In the genomic region with DNA sequence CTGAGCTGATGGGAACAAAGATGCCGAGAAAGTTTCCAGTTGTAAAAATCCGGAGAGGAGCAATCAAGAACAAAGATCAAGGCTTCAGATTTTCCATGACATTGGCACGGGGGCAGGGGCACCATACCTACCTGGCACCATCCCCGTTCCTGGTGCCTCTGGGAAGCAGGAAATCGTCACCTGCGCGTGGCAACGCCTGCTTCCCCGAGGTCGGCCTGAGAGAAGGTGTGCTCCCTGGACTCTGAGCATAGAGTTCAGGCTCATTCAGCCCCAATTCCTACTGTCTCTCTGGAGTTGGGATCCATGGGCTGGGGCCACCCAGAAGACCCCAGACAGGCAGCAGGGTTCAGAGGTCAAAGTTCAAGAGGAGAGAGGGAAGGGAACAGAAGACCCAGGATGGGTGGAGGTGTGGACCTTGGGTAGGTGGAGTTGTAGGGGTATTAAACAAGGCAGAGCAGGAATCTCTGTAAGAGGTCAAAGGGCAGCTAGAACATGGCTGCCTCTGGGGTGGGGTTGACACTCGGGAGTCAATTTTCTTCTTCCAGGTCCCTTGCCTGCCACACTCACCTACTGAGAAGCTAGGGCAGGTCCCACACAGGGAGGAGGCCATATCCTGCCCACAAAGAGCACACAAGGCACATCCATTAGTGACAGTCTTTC, we compare ENCODE assay signal across 24 mouse cellular contexts. TPM values are rescaled to one million over a fixed set of nuclear protein-coding genes. Genes with fewer than 3 reads are reported as not detected.
DNase-seq lines count a peak whose midpoint lies in the region; ATAC-seq and TF ChIP-seq lines count a peak whose summit lies in the region.
"Had no signal": no experiment of that assay in that cellular context is flagged by ENCODE, and none has a peak within 500 bp of the region (broad histone marks: within the 10 kb centered on the region; RNA-seq: fewer than 3 reads in every experiment).

No protein-coding gene starts in this region.

- no peak overlapping the region for H3K9ac ChIP-seq in intestine, embryonic 14.5 days (ENCODE audit: low read length)
- H3K9ac ChIP-seq: heart, embryonic 15.5 days; hindbrain, embryonic 12.5 days had no signal

- peak; percentile 37; the same call in 1 of the 2 replicates for ATAC-seq in intestine, embryonic 14.5 days (replicated peaks; ENCODE audit: low FRiP score, low TSS enrichment, low read depth)
- ATAC-seq: inflammation-experienced regulatory T-cells, adult 6 months; midbrain, embryonic 16.5 days had no signal

- 0 out of 2 replicates have a peak overlapping the region, but pooled peaks have one; percentile 13 for H3K27ac ChIP-seq in heart, embryonic 10.5 days
- no peak overlapping the region for H3K27ac ChIP-seq in intestine, embryonic 14.5 days (ENCODE audit: low read depth)
- peak overlapping the region; percentile 84 for H3K27ac ChIP-seq in kidney, adult 2 months (ENCODE audit: insufficient read depth, low read depth, low read length)
- H3K27ac ChIP-seq: forebrain, embryonic 10.5 days; gastrocnemius, adult 2 months; heart, embryonic 15.5 days; hindbrain, embryonic 12.5 days had no signal

- no peaks in the 10 kb centered on the region for H3K9me3 ChIP-seq in heart, embryonic 10.5 days
- H3K9me3 ChIP-seq in intestine, embryonic 14.5 days (ENCODE audit: control insufficient read depth, low read length): no peaks in the 10 kb centered on the region
- H3K9me3 ChIP-seq: forebrain, embryonic 10.5 days; heart, embryonic 15.5 days; hindbrain, embryonic 12.5 days had no signal

- no peak for TF ChIP-seq CTCF in kidney, adult 2 months (conservative IDR thresholded peaks at IDR 0.05; ENCODE audit: insufficient read depth, insufficient read length, low read depth, low read length)

- intact Hi-C loops in heart, postnatal 25 days (cut with DNase I): no loop called here

- WGBS in heart, embryonic 10.5 days: 67% methylated on average over 11 of the region's 11 CpGs
- 70% methylated on average over 11 of the region's 11 CpGs for WGBS in intestine, embryonic 14.5 days
- WGBS in kidney, adult 2 months: 36% methylated on average over 10 of the region's 11 CpGs

- 0 out of 2 replicates have a peak, but pooled peaks cover 4% of the 10 kb centered on the region for H3K4me1 ChIP-seq in heart, embryonic 10.5 days
- H3K4me1 ChIP-seq in intestine, embryonic 14.5 days (replicated peaks; ENCODE audit: control insufficient read depth, insufficient read depth, low read length): no peaks in the 10 kb centered on the region
- peaks cover 30% of the 10 kb centered on the region for H3K4me1 ChIP-seq in kidney, adult 2 months (ENCODE audit: control insufficient read depth, insufficient read depth, low read length)
- H3K4me1 ChIP-seq: heart, embryonic 15.5 days; hindbrain, embryonic 12.5 days had no signal

- no peak for TF ChIP-seq POLR2A in kidney, adult 2 months (IDR thresholded peaks at IDR 0.05; ENCODE audit: low read depth, low read length)

- no peak for DNase-seq in heart, embryonic 10.5 days (ENCODE audit: low spot score)
- DNase-seq in heart, postnatal 25 days (ENCODE audit: low spot score): no peak
- DNase-seq in intestine, embryonic 14.5 days (ENCODE audit: low spot score): no peak
- peak; percentile 72 for DNase-seq in kidney, adult 2 months
- peak; percentile 45 for DNase-seq in kidney, postnatal 14 days
- DNase-seq in embryo, embryonic 10 days (ENCODE audit: low spot score): no peak
- DNase-seq in thymus, postnatal 25 days: no peak
- DNase-seq: adrenal gland, postnatal 14 days; cerebellum, postnatal 10 days; gastrocnemius, adult 2 months; heart, adult 18-20 months; layer of hippocampus, adult 9-11 months; lung, adult 18-20 months; lung, postnatal 14 days; retina, postnatal 1 day; right cerebral cortex, postnatal 4 days; thymus, adult 18-20 months had no signal

- no peaks in the 10 kb centered on the region for H3K36me3 ChIP-seq in heart, embryonic 10.5 days
- no peaks in the 10 kb centered on the region for H3K36me3 ChIP-seq in intestine, embryonic 14.5 days (ENCODE audit: control insufficient read depth, insufficient read depth, low read length)
- no peaks in the 10 kb centered on the region for H3K36me3 ChIP-seq in kidney, adult 2 months (ENCODE audit: control insufficient read depth, insufficient read depth, low read length)
- H3K36me3 ChIP-seq: forebrain, embryonic 10.5 days; heart, embryonic 15.5 days; hindbrain, embryonic 12.5 days had no signal

- H3K4me2 ChIP-seq in intestine, embryonic 14.5 days (ENCODE audit: low read length): no peak overlapping the region
- H3K4me2 ChIP-seq: heart, embryonic 15.5 days; hindbrain, embryonic 12.5 days; liver, embryonic 11.5 days had no signal

- H3K27me3 ChIP-seq in heart, embryonic 10.5 days (ENCODE audit: insufficient read depth, poor library complexity, severe bottlenecking): peaks cover 41% of the 10 kb centered on the region
- no peaks in the 10 kb centered on the region for H3K27me3 ChIP-seq in intestine, embryonic 14.5 days (replicated peaks; ENCODE audit: control insufficient read depth, insufficient read depth, low read length)
- H3K27me3 ChIP-seq in kidney, adult 2 months (replicated peaks; ENCODE audit: control insufficient read depth, insufficient read depth, low read length): no peaks in the 10 kb centered on the region
- H3K27me3 ChIP-seq: hindbrain, embryonic 12.5 days had no signal

- no peak overlapping the region for H3K4me3 ChIP-seq in heart, embryonic 10.5 days
- no peak overlapping the region for H3K4me3 ChIP-seq in intestine, embryonic 14.5 days (ENCODE audit: low read depth, low read length)
- no peak overlapping the region for H3K4me3 ChIP-seq in kidney, adult 2 months (ENCODE audit: insufficient read depth, low read depth, low read length)
- H3K4me3 ChIP-seq: forebrain, embryonic 10.5 days; gastrocnemius, adult 2 months; heart, embryonic 15.5 days; hindbrain, embryonic 12.5 days; megakaryocyte, embryonic 14.5 days had no signal

RNA-seq across cellular contexts. Expression of gene Tmem106c, which starts 18.2 kb away (rescaled TPM):
- 32.0 and 33.5 TPM in 2 replicates for polyA plus RNA-seq in heart, embryonic 10.5 days (2016; fragmentation: Nextera tagmentation; extraction: Ambion mirVana)
- 10 to 100 TPM; 10.9 to 15.3 TPM for total RNA-seq in heart, postnatal 25 days (2021)
- polyA plus RNA-seq in intestine, embryonic 14.5 days (2014; fragmentation: Nextera tagmentation; extraction: Ambion mirVana): 39.0 and 43.4 TPM in 2 replicates
- 69.4 and 74.9 TPM in 2 replicates for polyA plus RNA-seq in kidney, adult 2 months (2012; rRNA removed)

RNA-seq across cellular contexts. Expression of gene Vdr, which starts 35.4 kb away (rescaled TPM):
- polyA plus RNA-seq in heart, embryonic 10.5 days (2016; fragmentation: Nextera tagmentation; extraction: Ambion mirVana): 0.75 and 0.77 TPM in 2 replicates
- 1 to 10 TPM; 1.5 to 2.5 TPM for total RNA-seq in heart, postnatal 25 days (2021)
- polyA plus RNA-seq in intestine, embryonic 14.5 days (2014; fragmentation: Nextera tagmentation; extraction: Ambion mirVana): 0.66 and 0.80 TPM in 2 replicates
- polyA plus RNA-seq in kidney, adult 2 months (2012; rRNA removed): 96.6 and 114 TPM in 2 replicates

RNA-seq across cellular contexts. Expression of gene Col2a1, which starts 58.7 kb away (rescaled TPM):
- 131 and 160 TPM in 2 replicates for polyA plus RNA-seq in heart, embryonic 10.5 days (2016; fragmentation: Nextera tagmentation; extraction: Ambion mirVana)
- total RNA-seq in heart, postnatal 25 days (2021): under 1 TPM; 0.36 to 0.52 TPM
- 2.3 and 4.5 TPM in 2 replicates for polyA plus RNA-seq in intestine, embryonic 14.5 days (2014; fragmentation: Nextera tagmentation; extraction: Ambion mirVana)
- polyA plus RNA-seq in kidney, adult 2 months (2012; rRNA removed): 0.01 TPM in 1 of 2 replicates, not detected in the other
- total RNA-seq: adrenal gland, postnatal 14 days had no signal
- polyA plus RNA-seq: inflammation-experienced regulatory T-cells, adult 6 months had no signal

Comparison
In these comparisons a context has a peak if more than half of its experiments do, and no peak if none do; other contexts are left out.
1. DNase-seq: peak in kidney, adult 2 months (single experiment) and kidney, postnatal 14 days (single experiment); none in heart, embryonic 10.5 days (single experiment), heart, postnatal 25 days (single experiment), intestine, embryonic 14.5 days (single experiment), embryo, embryonic 10 days (single experiment) and thymus, postnatal 25 days (single experiment).
2. RNA of gene Vdr, which starts 35.4 kb away (polyA plus RNA-seq): 96.6 to 114 TPM in kidney, adult 2 months; 0.66 to 0.80 TPM in intestine, embryonic 14.5 days and 0.75 to 0.77 TPM in heart, embryonic 10.5 days; every median in the first group is over 10 times any median in the second.
3. RNA of gene Col2a1, which starts 58.7 kb away (polyA plus RNA-seq): 131 to 160 TPM in heart, embryonic 10.5 days; 2.3 to 4.5 TPM in intestine, embryonic 14.5 days and 0.01 TPM in kidney, adult 2 months; every median in the first group is over 10 times any median in the second.